Comparison of ENCODE assay signal across 8 mouse cellular contexts in the genomic region with DNA sequence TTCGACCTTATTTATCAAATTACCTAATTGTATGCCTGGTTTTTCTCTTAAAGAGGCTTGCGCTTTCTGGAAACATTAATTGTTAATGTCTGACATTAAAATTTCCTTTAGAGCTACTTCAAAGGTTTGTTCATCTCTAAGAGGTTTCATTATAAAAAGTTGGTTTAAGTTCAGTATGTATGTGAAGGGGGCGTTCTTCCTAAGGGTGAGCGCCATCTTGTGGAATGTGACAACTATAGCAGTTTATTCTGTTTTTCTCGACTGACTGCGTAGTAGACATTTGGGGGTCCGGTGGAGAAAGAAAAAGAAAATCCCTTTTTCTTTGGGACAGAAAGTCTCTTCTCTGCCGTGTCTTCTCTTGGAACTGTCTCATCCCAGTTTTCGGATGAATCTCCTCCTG. TPM values are rescaled to one million over a fixed set of nuclear protein-coding genes. Genes with fewer than 3 reads are reported as not detected.
DNase-seq lines count a peak whose midpoint lies in the region; ATAC-seq and TF ChIP-seq lines count a peak whose summit lies in the region.

No protein-coding gene starts in this region.

- no peaks in the 10 kb centered on the region for H3K79me3 ChIP-seq in C2C12 (ENCODE audit: low read depth)

- no peak overlapping the region for H3K4me2 ChIP-seq in hindbrain, embryonic 14.5 days (replicated peaks)
- H3K4me2 ChIP-seq in stomach, embryonic 15.5 days: 0 out of 2 replicates have a peak overlapping the region, but pooled peaks have one; percentile 16
- H3K4me2 ChIP-seq in liver, embryonic 12.5 days: no peak overlapping the region

- H3K27me3 ChIP-seq in hindbrain, embryonic 14.5 days (ENCODE audit: control insufficient read depth, insufficient read depth, low read length): no peaks in the 10 kb centered on the region
- H3K27me3 ChIP-seq in hindbrain, embryonic 10.5 days (ENCODE audit: insufficient read depth, poor library complexity, severe bottlenecking): no peaks in the 10 kb centered on the region
- H3K27me3 ChIP-seq in C2C12 (ENCODE audit: control insufficient read depth, insufficient read depth, insufficient read length): peaks cover 9% of the 10 kb centered on the region
- H3K27me3 ChIP-seq in stomach, embryonic 15.5 days (replicated peaks): no peaks in the 10 kb centered on the region
- no peaks in the 10 kb centered on the region; the same call in 1 of the 2 replicates for H3K27me3 ChIP-seq in liver, embryonic 12.5 days (replicated peaks)

- H3K36me3 ChIP-seq in hindbrain, embryonic 14.5 days (replicated peaks; ENCODE audit: control insufficient read depth, insufficient read depth): no peaks in the 10 kb centered on the region
- H3K36me3 ChIP-seq in hindbrain, embryonic 10.5 days: no peaks in the 10 kb centered on the region
- no peaks in the 10 kb centered on the region for H3K36me3 ChIP-seq in C2C12 (ENCODE audit: control insufficient read depth, insufficient read depth)
- H3K36me3 ChIP-seq in stomach, embryonic 15.5 days: no peaks in the 10 kb centered on the region
- no peaks in the 10 kb centered on the region for H3K36me3 ChIP-seq in liver, embryonic 12.5 days

- no peak overlapping the region for H3ac ChIP-seq in C2C12 (ENCODE audit: control insufficient read depth, insufficient read length, low read depth)

- no peak for ATAC-seq in hindbrain, embryonic 14.5 days (ENCODE audit: low FRiP score)
- no peak for ATAC-seq in stomach, embryonic 15.5 days (ENCODE audit: insufficient read depth, low FRiP score, low read depth)
- no peak for ATAC-seq in liver, embryonic 12.5 days

- H3K9ac ChIP-seq in hindbrain, embryonic 14.5 days: no peak overlapping the region
- H3K9ac ChIP-seq in stomach, embryonic 15.5 days: no peak overlapping the region
- no peak overlapping the region for H3K9ac ChIP-seq in liver, embryonic 12.5 days

- no peaks in the 10 kb centered on the region for H3K9me3 ChIP-seq in hindbrain, embryonic 14.5 days (ENCODE audit: control insufficient read depth, low read length)
- H3K9me3 ChIP-seq in hindbrain, embryonic 10.5 days: no peaks in the 10 kb centered on the region
- H3K9me3 ChIP-seq in stomach, embryonic 15.5 days: no peaks in the 10 kb centered on the region
- H3K9me3 ChIP-seq in liver, embryonic 12.5 days (replicated peaks): no peaks in the 10 kb centered on the region

- H3K79me2 ChIP-seq in C2C12 (ENCODE audit: control insufficient read depth, insufficient read depth): no peaks in the 10 kb centered on the region

- peaks cover 14% of the 10 kb centered on the region; the same call in 1 of the 2 replicates for H3K4me1 ChIP-seq in hindbrain, embryonic 14.5 days (replicated peaks; ENCODE audit: control insufficient read depth, insufficient read depth, low read length)
- peaks cover 23% of the 10 kb centered on the region for H3K4me1 ChIP-seq in hindbrain, embryonic 10.5 days (replicated peaks)
- peaks cover 13% of the 10 kb centered on the region; the same call in 1 of the 2 replicates for H3K4me1 ChIP-seq in stomach, embryonic 15.5 days
- no peaks in the 10 kb centered on the region for H3K4me1 ChIP-seq in liver, embryonic 12.5 days

- TF ChIP-seq CTCF in C2C12 (IDR thresholded peaks at IDR 0.05; ENCODE audit: control insufficient read depth, insufficient read depth, insufficient read length): peak; percentile 11

- no peak overlapping the region for H3K27ac ChIP-seq in hindbrain, embryonic 14.5 days
- H3K27ac ChIP-seq in hindbrain, embryonic 10.5 days: no peak overlapping the region
- no peak overlapping the region for H3K27ac ChIP-seq in stomach, embryonic 15.5 days
- no peak overlapping the region for H3K27ac ChIP-seq in liver, embryonic 12.5 days

- no peak overlapping the region for H3K4me3 ChIP-seq in hindbrain, embryonic 14.5 days (replicated peaks; ENCODE audit: low read length)
- no peak overlapping the region for H3K4me3 ChIP-seq in hindbrain, embryonic 10.5 days
- no peak overlapping the region for H3K4me3 ChIP-seq in C2C12 (ENCODE audit: insufficient read depth, poor library complexity, severe bottlenecking)
- H3K4me3 ChIP-seq in stomach, embryonic 15.5 days (replicated peaks): no peak overlapping the region
- H3K4me3 ChIP-seq in liver, embryonic 12.5 days: no peak overlapping the region

- WGBS in hindbrain, embryonic 14.5 days: 22% methylated on average over 9 of the region's 9 CpGs
- 26% methylated on average over 9 of the region's 9 CpGs for WGBS in hindbrain, embryonic 10.5 days
- 19% methylated on average over 9 of the region's 9 CpGs for WGBS in stomach, embryonic 15.5 days
- WGBS in liver, embryonic 12.5 days (ENCODE audit: insufficient replicate concordance): 21% methylated on average over 9 of the region's 9 CpGs

- peak; percentile 84 for DNase-seq in hindbrain, embryonic 14.5 days (ENCODE audit: low spot score)
- no peak for DNase-seq in hindbrain, embryonic 10.5 days (ENCODE audit: low spot score)
- peak; percentile 20 for DNase-seq in Muller cell, postnatal 12 days (ENCODE audit: inconsistent ontology term)
- DNase-seq in induced T-regulatory cell, adult 2 months (ENCODE audit: low read depth): peak; percentile 59
- DNase-seq in urinary bladder, postnatal 14 days (ENCODE audit: low spot score): no peak

TF ChIP-seq in C2C12, 6 proteins besides CTCF, POLR2A, EP300 and RAD21:
- no peak for TF ChIP-seq CEBPB (IDR thresholded peaks at IDR 0.05; ENCODE audit: low read depth)
- no peak for TF ChIP-seq MYOG (IDR thresholded peaks at IDR 0.05; ENCODE audit: control insufficient read depth, extremely low read depth, insufficient read length)
- TF ChIP-seq MYOD1 (IDR thresholded peaks at IDR 0.05; ENCODE audit: control insufficient read depth, insufficient read length, low read depth): no peak

RNA-seq across cellular contexts. Expression of a gene that starts 32.4 kb away (rescaled TPM):
- 16.1 and 16.9 TPM in 2 replicates for polyA plus RNA-seq in hindbrain, embryonic 14.5 days (2014; fragmentation: Nextera tagmentation; extraction: Ambion mirVana)
- 1.0 and 1.2 TPM in 2 replicates for polyA plus RNA-seq in hindbrain, embryonic 10.5 days (2016; fragmentation: Nextera tagmentation; extraction: Ambion mirVana)
- polyA plus RNA-seq in C2C12 (2012; fragmentation: generic; extraction: Trizol): 0.06 TPM
- 2.8 and 3.7 TPM in 2 replicates for polyA plus RNA-seq in stomach, embryonic 15.5 days (2015; fragmentation: Nextera tagmentation; extraction: Ambion mirVana)
- not detected in 2 replicates for polyA plus RNA-seq in liver, embryonic 12.5 days (2016; fragmentation: Nextera tagmentation; extraction: Ambion mirVana)

Comparison
In these comparisons a context has a peak if more than half of its experiments do, and no peak if none do; other contexts are left out.
1. DNase-seq: peak in hindbrain, embryonic 14.5 days (single experiment), Muller cell, postnatal 12 days (single experiment) and induced T-regulatory cell, adult 2 months (single experiment); none in hindbrain, embryonic 10.5 days (single experiment) and urinary bladder, postnatal 14 days (single experiment).